Mouse (Mus musculus) CH12.LX (cell line): Measurements from ENCODE around the gene Cckbr.

Source experiments
- CTCF ChIP-seq, 2 experiments: IDR thresholded peaks in 1 of 2; conservative IDR thresholded peaks in 1 of 2; 2 replicates each; pipeline ENCODE4 v1.5.1; 2011 to 2012; ENCODE audit warnings: low read depth in 2 of 2, low read length in 2 of 2, improper control_type of control experiment in 1 of 2, inconsistent platforms in 1 of 2, mild to moderate bottlenecking in 1 of 2, moderate library complexity in 1 of 2
- MAZ ChIP-seq: IDR thresholded peaks from 2 replicates; pipeline ENCODE4 v1.6.1; 2012; ENCODE audit warnings: low read depth, mild to moderate bottlenecking, inconsistent platforms, low read length, improper control_type of control experiment, moderate library complexity
- MYC ChIP-seq: IDR thresholded peaks from 2 replicates; pipeline ENCODE4 v1.6.1; 2011; ENCODE audit warnings: low read depth, mild to moderate bottlenecking, improper control_type of control experiment, low read length
- POLR2A ChIP-seq: IDR thresholded peaks from 2 replicates; pipeline ENCODE4 v1.6.1; 2011; ENCODE audit warnings: low read depth, mild to moderate bottlenecking, improper control_type of control experiment, low read length
- SIN3A ChIP-seq: IDR thresholded peaks from 2 replicates; pipeline ENCODE4 v1.6.1; 2012; ENCODE audit warnings: low read length, improper control_type of control experiment, inconsistent platforms

DNA sequence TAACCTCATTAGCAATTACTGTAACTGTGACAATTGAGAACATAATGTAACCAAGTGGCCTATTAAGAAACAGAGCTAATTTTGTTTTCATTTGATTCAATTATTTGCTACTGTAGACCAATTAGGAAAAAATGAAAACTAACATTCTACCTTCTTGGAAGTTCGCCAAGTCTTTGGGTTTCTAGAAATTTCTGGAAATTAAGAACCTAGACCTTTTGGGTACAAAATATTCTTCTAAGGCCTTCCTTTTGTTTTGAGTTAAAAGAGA, 51.8 kb downstream of the Cckbr start:
- no peak for TF ChIP-seq MAZ
- TF ChIP-seq MYC, result no peak
- no peak for TF ChIP-seq SIN3A
- no peak for TF ChIP-seq CTCF (conservative IDR thresholded peaks at IDR 0.05 in 1 of 2, IDR thresholded peaks at IDR 0.05 in 1 of 2; ENCODE audit: low read depth in 2 of 2, low read length in 2 of 2)
- no peak for TF ChIP-seq POLR2A
